Mouse (Mus musculus): ENCODE results near the gene Asb10.

GRCm38 (mm10) chr5:24537618-24538017, 3.2 kb downstream of the Asb10 start:
- TF ChIP-seq CTCF (IDR thresholded peaks at IDR 0.05; ENCODE audit: control insufficient read depth, insufficient read depth, insufficient replicate concordance, low read depth, low read length) (no peak), POLR2A (IDR thresholded peaks at IDR 0.05; ENCODE audit: control insufficient read depth, low read depth, low read length) (no peak)

All from testis, adult 2 months (tissue).